Mouse (Mus musculus) MEL (cell line): ENCODE data around the gene Ston1. TPM values are rescaled to one million over a fixed set of nuclear protein-coding genes. Genes with fewer than 3 reads are reported as not detected.

Experiments used
- DNase-seq: peaks from one replicate; pipeline ENCODE4 v3.0.0; 2011; ENCODE audit warnings: low read depth, low spot score
- H3K27ac ChIP-seq: 2 replicates; pipeline ENCODE4 v1.5.1; 2012; ENCODE audit warnings: low read depth, mild to moderate bottlenecking, control low read depth, low read length, moderate library complexity; ENCODE audit not compliant: control insufficient read depth
- H3K27me3 ChIP-seq, 2 experiments: fragments of 150-350 bp in 1 of 2; sonication (generic) in 1 of 2; 2 replicates each; pipeline ENCODE4 v1.6.1; 2012; ENCODE audit warnings: low read length in 2 of 2, mild to moderate bottlenecking in 2 of 2, improper control_type of control experiment in 1 of 2, moderate library complexity in 1 of 2; ENCODE audit not compliant: insufficient read depth in 2 of 2, control insufficient read depth in 1 of 2
- H3K36me3 ChIP-seq, 2 experiments: 2 replicates each; pipeline ENCODE4 v1.6.1; 2012 to 2014; ENCODE audit warnings: low read length in 2 of 2, improper control_type of control experiment in 1 of 2, inconsistent platforms in 1 of 2, mild to moderate bottlenecking in 1 of 2; ENCODE audit not compliant: insufficient read depth in 2 of 2, control insufficient read depth in 1 of 2
- H3K4me1 ChIP-seq, 2 experiments: fragments of 150-350 bp in 1 of 2; sonication (generic) in 1 of 2; 2 replicates each; pipeline ENCODE4 v1.6.1; 2012; ENCODE audit warnings: low read length in 2 of 2, improper control_type of control experiment in 1 of 2, mild to moderate bottlenecking in 1 of 2; ENCODE audit not compliant: insufficient read depth in 2 of 2, control insufficient read depth in 1 of 2
- H3K4me3 ChIP-seq, 2 experiments: fragments of 150-350 bp in 1 of 2; sonication (generic) in 1 of 2; 2 replicates each; pipeline ENCODE4 v1.5.1; 2012; ENCODE audit warnings: low read depth in 2 of 2, low read length in 2 of 2, mild to moderate bottlenecking in 2 of 2, moderate library complexity in 2 of 2, control low read depth in 1 of 2, improper control_type of control experiment in 1 of 2; ENCODE audit not compliant: control insufficient read depth in 1 of 2, insufficient read depth in 1 of 2
- H3K79me2 ChIP-seq: 2 replicates; pipeline ENCODE4 v1.6.1; 2012; ENCODE audit warnings: mild to moderate bottlenecking, low read length, moderate library complexity; ENCODE audit not compliant: control insufficient read depth, poor library complexity, insufficient read depth
- H3K9ac ChIP-seq: 2 replicates; pipeline ENCODE4 v1.6.1; 2012; ENCODE audit warnings: low read depth, mild to moderate bottlenecking, control low read depth, low read length, moderate library complexity; ENCODE audit not compliant: control insufficient read depth, poor library complexity, severe bottlenecking
- H3K9me3 ChIP-seq: fragments of 150-350 bp; sonication (generic); replicated peaks from 2 replicates; pipeline ENCODE4 v1.6.1; 2012; ENCODE audit warnings: mild to moderate bottlenecking, low read length, improper control_type of control experiment, moderate library complexity; ENCODE audit not compliant: insufficient read depth
- CHD1 ChIP-seq: IDR thresholded peaks from 2 replicates; pipeline ENCODE4 v1.6.1; 2012; ENCODE audit warnings: low read depth, mild to moderate bottlenecking, inconsistent platforms, low read length, improper control_type of control experiment
- CHD2 ChIP-seq: IDR thresholded peaks from 2 replicates; pipeline ENCODE4 v1.6.1; 2011; ENCODE audit warnings: low read length, improper control_type of control experiment
- CTCF ChIP-seq, 3 experiments: IDR thresholded peaks in 2 of 3; conservative IDR thresholded peaks in 1 of 3; 2 replicates each; pipeline ENCODE4 v1.5.1; 2011 to 2012; ENCODE audit warnings: low read length in 3 of 3, low read depth in 2 of 3, mild to moderate bottlenecking in 2 of 3, improper control_type of control experiment in 1 of 3, inconsistent platforms in 1 of 3, mixed read lengths in 1 of 3, moderate library complexity in 1 of 3; ENCODE audit not compliant: control insufficient read depth in 1 of 3, insufficient read depth in 1 of 3, poor library complexity in 1 of 3, severe bottlenecking in 1 of 3
- E2F4 ChIP-seq: IDR thresholded peaks from 2 replicates; pipeline ENCODE4 v1.6.1; 2011; ENCODE audit warnings: low read depth, low read length, improper control_type of control experiment, borderline replicate concordance
- ELF1 ChIP-seq: IDR thresholded peaks from 2 replicates; pipeline ENCODE4 v1.6.1; 2014; ENCODE audit warnings: low read depth, mild to moderate bottlenecking, inconsistent platforms, low read length, improper control_type of control experiment, moderate library complexity
- EP300 ChIP-seq, 2 experiments: IDR thresholded peaks; 2 replicates each; pipeline ENCODE4 v1.6.1; 2011; ENCODE audit warnings: improper control_type of control experiment in 2 of 2, low read length in 2 of 2, low read depth in 1 of 2, mild to moderate bottlenecking in 1 of 2
- ETS1 ChIP-seq: IDR thresholded peaks from 2 replicates; pipeline ENCODE4 v1.6.1; 2012; ENCODE audit warnings: low read depth, mild to moderate bottlenecking, inconsistent platforms, low read length, improper control_type of control experiment, moderate library complexity
- GABPA ChIP-seq: IDR thresholded peaks from 2 replicates; pipeline ENCODE4 v1.6.1; 2012; ENCODE audit warnings: low read depth, mild to moderate bottlenecking, inconsistent platforms, low read length, improper control_type of control experiment, moderate library complexity
- GATA1 ChIP-seq: IDR thresholded peaks from 2 replicates; pipeline ENCODE4 v1.6.1; 2011; ENCODE audit warnings: low read depth, low read length, improper control_type of control experiment
- JUND ChIP-seq: IDR thresholded peaks from 2 replicates; pipeline ENCODE4 v1.6.1; 2011; ENCODE audit warnings: low read depth, mild to moderate bottlenecking, improper control_type of control experiment, low read length
- KAT2A ChIP-seq: conservative IDR thresholded peaks from 2 replicates; pipeline ENCODE4 v1.6.1; 2012; ENCODE audit warnings: low read depth, low read length, improper control_type of control experiment, inconsistent platforms
- MXI1 ChIP-seq: IDR thresholded peaks from 2 replicates; pipeline ENCODE4 v1.6.1; 2011; ENCODE audit warnings: mild to moderate bottlenecking, low read depth, low read length, improper control_type of control experiment
- MYB ChIP-seq: IDR thresholded peaks from 2 replicates; pipeline ENCODE4 v1.6.1; 2011; ENCODE audit warnings: mild to moderate bottlenecking, low read depth, low read length, improper control_type of control experiment
- MYC ChIP-seq: IDR thresholded peaks from 2 replicates; pipeline ENCODE4 v1.6.1; 2011; ENCODE audit warnings: low read depth, mild to moderate bottlenecking, low read length, improper control_type of control experiment, moderate library complexity
- NELFE ChIP-seq: IDR thresholded peaks from 2 replicates; pipeline ENCODE4 v1.6.1; 2011; ENCODE audit warnings: low read depth, low read length, improper control_type of control experiment
- POLR2AphosphoS2 ChIP-seq: IDR thresholded peaks from 2 replicates; pipeline ENCODE4 v1.6.1; 2011; ENCODE audit warnings: low read length, improper control_type of control experiment
- RAD21 ChIP-seq: IDR thresholded peaks from 2 replicates; pipeline ENCODE4 v1.6.1; 2011; ENCODE audit warnings: mild to moderate bottlenecking, low read depth, low read length, improper control_type of control experiment
- TAL1 ChIP-seq: IDR thresholded peaks from 2 replicates; pipeline ENCODE4 v1.6.1; 2012; ENCODE audit warnings: mild to moderate bottlenecking, inconsistent platforms, low read length, moderate library complexity, mixed read lengths
- TBP ChIP-seq: IDR thresholded peaks from 2 replicates; pipeline ENCODE4 v1.8.0; 2011; ENCODE audit warnings: low read depth, low read length, improper control_type of control experiment
- TCF12 ChIP-seq: IDR thresholded peaks from 2 replicates; pipeline ENCODE4 v1.6.1; 2014; ENCODE audit warnings: low read depth, mild to moderate bottlenecking, inconsistent platforms, low read length, improper control_type of control experiment, moderate library complexity
- USF1 ChIP-seq: IDR thresholded peaks from 2 replicates; pipeline ENCODE4 v1.6.1; 2014; ENCODE audit warnings: low read depth, mild to moderate bottlenecking, inconsistent platforms, low read length, improper control_type of control experiment, moderate library complexity
- USF2 ChIP-seq, 2 experiments: IDR thresholded peaks; 2 replicates each; pipeline ENCODE4 v1.6.1; 2011 to 2012; ENCODE audit warnings: improper control_type of control experiment in 2 of 2, low read length in 2 of 2, borderline replicate concordance in 1 of 2, inconsistent platforms in 1 of 2, low read depth in 1 of 2, mild to moderate bottlenecking in 1 of 2; ENCODE audit not compliant: insufficient read depth in 1 of 2
- polyA plus RNA-seq, 2 experiments: library from polyadenylated mRNA; stranded (reverse) in 1 of 2; unstranded in 1 of 2; fragments of >175 nt in 1 of 2; fragments of >200 nt in 1 of 2; gene quantifications; 2 replicates each; pipeline versions ENCODE4 v1.2.1 to v1.2.4; 2012; ENCODE audit warnings: low replicate concordance in 2 of 2, low read depth in 1 of 2; ENCODE audit not compliant: insufficient read length in 2 of 2, insufficient read depth in 1 of 2, missing spikeins in 1 of 2
- total RNA-seq: library from RNA; depleted of rRNA; stranded (reverse); fragments of 300-350 nt; gene quantifications from 2 replicates; pipeline ENCODE4 v1.2.3, GENCODE M21; 2012

Gene Ston1
- total and polyA plus RNA-seq, 3 experiments, result 0.39 to 4.9 TPM; not detected in 1

DNA sequence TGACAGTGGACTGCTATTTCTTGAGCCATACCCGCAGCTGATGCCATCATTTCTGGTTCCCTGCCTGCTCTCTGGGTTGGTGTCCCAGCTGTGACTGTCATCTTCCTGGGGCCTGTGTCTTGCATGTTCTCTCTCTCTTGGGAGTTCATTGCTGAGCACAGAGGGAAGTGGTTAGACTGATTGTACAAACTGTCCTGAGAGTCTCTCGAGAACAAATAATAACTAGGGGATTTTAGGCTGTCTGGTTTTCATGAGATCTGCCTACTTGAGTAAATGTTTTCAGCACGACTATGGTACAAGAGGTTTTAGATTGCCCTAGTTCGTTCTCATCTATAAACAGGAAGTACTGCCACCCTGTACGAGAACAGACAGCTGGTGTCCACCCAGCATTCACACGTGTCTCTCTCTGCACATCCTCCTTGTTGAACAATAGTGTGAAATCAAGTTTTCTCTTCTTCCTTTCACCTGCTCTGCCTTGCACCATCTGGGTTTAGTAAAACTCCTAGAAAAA, 15.9 kb upstream of the Ston1 start:
- no peak for TF ChIP-seq NELFE
- no peak for TF ChIP-seq ETS1
- no peak for TF ChIP-seq TAL1
- no peak for TF ChIP-seq E2F4
- TF ChIP-seq TCF12, result no peak
- no peak for TF ChIP-seq CTCF (IDR thresholded peaks at IDR 0.05 in 2 of 3, conservative IDR thresholded peaks at IDR 0.05 in 1 of 3; ENCODE audit: control insufficient read depth in 1 of 3, insufficient read depth in 1 of 3, low read depth in 2 of 3, low read length in 3 of 3, poor library complexity in 1 of 3, severe bottlenecking in 1 of 3)
- no peak for TF ChIP-seq MYC
- no peak for TF ChIP-seq GATA1
- TF ChIP-seq CHD1, result no peak
- no peak for TF ChIP-seq MYB
- no peak for TF ChIP-seq ELF1
- TF ChIP-seq MXI1, result no peak
- TF ChIP-seq KAT2A, result no peak
- no peak for TF ChIP-seq RAD21
- TF ChIP-seq USF1, result no peak
- no peak for TF ChIP-seq POLR2AphosphoS2
- H3K27me3 ChIP-seq, result no peaks in the 10 kb centered on the region
- H3K9ac ChIP-seq, result no peak overlapping the region
- no peak overlapping the region for H3K27ac ChIP-seq
- H3K4me1 ChIP-seq, result no peaks in the 10 kb centered on the region
- no peak overlapping the region for H3K4me3 ChIP-seq
- H3K9me3 ChIP-seq, result no peaks in the 10 kb centered on the region
- peaks cover 0 to 5% of the 10 kb centered on the region in 2 experiments; a peak in 2 of 4 replicates for H3K36me3 ChIP-seq
- no peak for DNase-seq
- no peaks in the 10 kb centered on the region for H3K79me2 ChIP-seq

DNA sequence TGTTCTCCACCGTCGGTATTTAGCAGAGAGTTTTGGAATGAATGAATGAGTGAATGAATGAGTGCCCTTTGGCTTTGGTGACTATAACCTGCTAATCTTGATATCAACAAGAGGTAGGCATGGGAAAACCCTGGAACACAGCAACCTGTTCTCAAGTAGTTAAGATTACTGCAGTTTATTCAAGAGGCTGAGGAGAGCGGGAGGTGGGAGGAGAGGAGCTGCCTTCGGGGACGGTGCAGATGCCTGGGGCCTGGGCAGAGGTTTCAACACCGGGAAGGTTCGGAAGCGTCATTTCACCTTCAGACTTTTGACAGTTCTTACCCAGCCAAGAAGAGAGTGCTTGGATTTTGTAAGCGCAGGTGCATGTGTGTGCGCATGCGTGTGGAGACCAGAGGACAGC, 14.5 kb upstream of the Ston1 start:
- TF ChIP-seq CHD2 (no peak), TBP (no peak), JUND (no peak), CHD1 (no peak), EP300 (IDR thresholded peaks at IDR 0.05; ENCODE audit: low read depth in 1 of 2, low read length in 2 of 2) (no peak), USF2 (IDR thresholded peaks at IDR 0.05; ENCODE audit: borderline replicate concordance in 1 of 2, insufficient read depth in 1 of 2, low read depth in 1 of 2, low read length in 2 of 2) (no peak), GABPA (no peak)
- Histone ChIP-seq H3K27ac (no peak overlapping the region), H3K79me2 (no peaks in the 10 kb centered on the region), H3K4me1 (no peaks in the 10 kb centered on the region), H3K36me3 (peaks cover 0 to 5% of the 10 kb centered on the region in 2 experiments; a peak in 2 of 4 replicates), H3K9ac (no peak overlapping the region), H3K4me3 (no peak overlapping the region), H3K27me3 (no peaks in the 10 kb centered on the region), H3K9me3 (no peaks in the 10 kb centered on the region)
- DNase-seq, result no peak
